Mouse (Mus musculus): ENCODE measurements around the gene Dnaaf2.
A peak's percentile ranks its signal among the peaks of the same experiment; 100 is the strongest.
"Not testable (repeated sequence)": the region's sequence is repeated elsewhere in the genome, so short reads cannot be mapped to it uniquely, and the experiment has no call there.

Gene Dnaaf2

DNA sequence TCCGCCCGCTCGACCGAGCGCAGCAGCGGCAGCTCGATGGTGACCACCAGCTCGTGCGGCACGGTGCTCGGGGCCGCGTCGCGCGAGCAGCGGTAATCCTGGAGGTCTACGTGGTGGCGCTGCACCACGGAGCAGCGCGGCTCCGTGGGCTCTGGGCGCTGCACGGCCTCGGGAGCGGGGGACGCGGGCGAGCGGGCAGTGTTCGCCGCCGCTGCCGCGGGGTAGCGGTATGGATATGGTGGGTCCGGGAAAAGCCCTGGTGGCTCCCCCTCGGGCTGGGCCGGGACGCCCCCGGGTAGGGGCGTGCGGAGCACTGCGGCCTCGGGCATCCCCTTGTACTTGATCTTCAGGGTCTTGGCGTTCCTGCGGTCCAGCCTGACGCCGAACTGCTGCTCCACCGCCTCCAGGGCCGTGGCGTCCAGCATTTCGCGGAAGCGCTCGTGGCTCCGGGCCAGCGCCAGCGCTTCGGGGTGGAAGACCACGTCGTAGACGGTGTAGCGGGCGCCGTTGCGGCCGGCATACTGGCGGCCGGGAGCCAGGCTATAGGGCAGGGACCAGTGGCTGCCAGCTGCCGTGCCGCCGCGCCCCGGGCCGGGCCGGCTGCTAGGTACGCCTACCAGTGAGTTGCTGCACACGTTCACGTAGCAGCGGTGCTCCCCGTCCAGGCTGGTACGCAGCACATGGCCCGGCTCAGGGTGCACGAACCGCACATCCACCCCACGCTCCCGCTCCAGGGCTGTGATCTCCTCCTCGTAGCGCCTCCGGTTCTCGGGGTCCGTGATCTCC, 658 bp downstream of the Dnaaf2 start:
- DNase-seq (ENCODE audit: low read depth, low spot score): peak; percentile 66

GRCm38 (mm10) chr12:69196444-69197377, 1.5 kb downstream of the Dnaaf2 start, which contains the start of gene Gm49383:
Gene Gm49383, minus strand, starts transcription at chr12:69197104.
- DNase-seq (ENCODE audit: low read depth, low spot score): peak; percentile 50

- no peak for DNase-seq (ENCODE audit: low read depth, low spot score)
Observed at GRCm38 (mm10) chr12:69192637-69193036, 5.6 kb downstream of the Dnaaf2 start.

- no peak for DNase-seq (ENCODE audit: low read depth, low spot score)
Observed at GRCm38 (mm10) chr12:69191396-69191795, 6.8 kb downstream of the Dnaaf2 start.

GRCm38 (mm10) chr12:69190522-69190921, 7.7 kb downstream of the Dnaaf2 start:
- no peak for DNase-seq (ENCODE audit: low read depth, low spot score)

DNA sequence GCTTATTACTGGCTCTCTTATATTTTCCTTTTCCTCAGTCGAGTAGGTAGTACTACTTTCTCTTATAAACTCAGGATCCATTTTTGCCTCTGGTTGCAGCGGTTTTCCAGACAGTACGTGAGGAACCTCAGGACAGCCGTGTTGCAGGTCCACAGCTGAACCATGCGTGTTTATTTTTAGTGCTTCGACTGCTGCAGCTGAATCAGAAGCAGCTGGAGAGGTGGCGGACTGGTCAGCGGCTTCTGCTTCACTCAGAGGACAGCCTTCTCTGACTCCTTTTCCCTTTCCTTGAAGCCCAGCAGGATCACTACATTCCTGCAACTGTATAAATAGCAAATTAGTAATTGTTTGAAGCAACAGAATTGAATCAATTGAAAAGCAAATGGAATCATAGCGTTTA, 8.2 kb downstream of the Dnaaf2 start:
- DNase-seq (ENCODE audit: low read depth, low spot score): no peak

- no peak for DNase-seq (ENCODE audit: low read depth, low spot score)
Observed at GRCm38 (mm10) chr12:69186811-69187471, 11.3 kb downstream of the Dnaaf2 start.

DNA sequence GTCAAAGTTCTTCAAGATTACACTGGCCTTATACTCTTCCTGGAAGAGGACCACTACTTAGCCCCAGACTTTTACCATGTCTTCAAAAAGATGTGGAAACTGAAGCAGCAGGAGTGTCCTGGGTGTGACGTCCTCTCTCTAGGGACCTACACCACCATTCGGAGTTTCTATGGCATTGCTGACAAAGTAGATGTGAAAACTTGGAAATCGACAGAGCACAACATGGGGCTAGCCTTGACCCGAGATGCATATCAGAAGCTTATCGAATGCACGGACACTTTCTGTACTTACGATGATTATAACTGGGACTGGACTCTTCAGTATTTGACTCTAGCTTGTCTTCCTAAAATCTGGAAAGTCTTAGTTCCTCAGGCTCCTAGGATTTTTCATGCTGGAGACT, 12.9 kb downstream of the Dnaaf2 start:
- no peak for DNase-seq (ENCODE audit: low read depth, low spot score)

- peak; percentile 47 for DNase-seq (ENCODE audit: low read depth, low spot score)
Observed at GRCm38 (mm10) chr12:69184342-69185295, 13.6 kb downstream of the Dnaaf2 start.

GRCm38 (mm10) chr12:69183583-69184308, 14.5 kb downstream of the Dnaaf2 start, which contains the start of the genes Rpl36al and Mgat2:
Gene Rpl36al, minus strand, starts transcription at chr12:69184083.
Gene Mgat2, plus strand, starts transcription at chr12:69184157.
- DNase-seq (ENCODE audit: low read depth, low spot score): peak; percentile 98

DNA sequence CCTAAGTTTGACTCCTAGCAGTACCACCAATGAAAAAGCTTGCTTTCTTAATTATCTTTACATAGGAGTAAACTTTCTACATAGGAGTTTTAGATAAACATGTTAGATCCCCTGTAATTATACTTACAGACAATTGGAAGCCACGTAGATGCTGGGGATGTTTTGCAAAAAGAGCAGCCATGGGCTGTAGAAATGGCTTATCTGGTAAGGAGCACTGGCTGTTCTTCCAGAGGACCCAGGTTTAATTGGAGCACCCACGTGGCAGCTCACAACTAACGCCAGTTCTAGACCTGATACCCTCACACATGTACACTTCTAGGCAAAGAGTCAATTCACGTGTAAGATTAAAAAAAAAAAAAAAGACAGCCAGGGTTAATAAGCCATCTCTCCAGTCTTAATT, 16.4 kb downstream of the Dnaaf2 start:
- DNase-seq (ENCODE audit: low read depth, low spot score): no peak

DNA sequence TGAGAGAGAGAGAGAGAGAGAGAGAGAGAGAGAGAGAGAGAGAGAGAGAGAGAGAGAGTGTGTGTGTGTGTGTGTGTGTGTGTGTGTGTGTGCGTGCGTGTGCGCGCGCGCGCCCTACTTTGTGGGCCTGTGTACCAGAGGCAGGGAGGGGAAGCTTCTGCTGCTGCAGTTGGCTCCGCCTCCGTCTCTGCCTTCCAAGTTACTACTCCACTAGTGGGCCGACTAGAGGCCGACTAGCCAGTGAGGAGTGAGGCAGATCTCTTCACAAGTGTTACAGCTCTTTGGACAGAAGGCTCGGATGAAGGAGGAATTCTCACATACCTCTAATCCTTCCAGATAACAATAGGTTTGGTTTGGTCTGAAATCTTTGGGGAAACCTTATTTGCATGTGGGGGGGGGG, 18.9 kb downstream of the Dnaaf2 start:
- DNase-seq (ENCODE audit: low read depth, low spot score): peak; percentile 86

DNA sequence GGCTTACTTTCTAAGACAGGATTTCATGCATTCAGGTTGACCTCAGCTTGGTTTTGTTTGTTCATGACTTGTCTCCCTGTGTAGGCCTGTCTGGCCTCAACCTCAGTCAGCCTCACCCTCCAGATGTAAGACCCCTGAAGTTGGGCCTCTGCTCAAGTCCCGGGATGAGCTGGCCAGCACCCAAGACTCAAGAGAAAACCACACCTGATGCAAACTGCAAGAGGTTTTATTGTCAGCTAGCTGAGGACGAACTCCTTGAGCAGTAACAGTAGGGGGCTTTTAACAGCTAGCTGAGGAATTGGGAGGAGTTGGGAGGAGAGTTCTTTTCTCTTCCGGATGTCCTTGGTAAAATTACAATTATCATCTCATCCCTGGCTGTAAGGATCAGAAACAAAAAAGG, 20.7 kb downstream of the Dnaaf2 start:
- DNase-seq (ENCODE audit: low read depth, low spot score): peak; percentile 78

- DNase-seq (ENCODE audit: low read depth, low spot score): no peak
Observed at GRCm38 (mm10) chr12:69175975-69176374, 22.3 kb downstream of the Dnaaf2 start.

GRCm38 (mm10) chr12:69171307-69171706, 26.9 kb downstream of the Dnaaf2 start:
- no peak for DNase-seq (ENCODE audit: low read depth, low spot score)

DNA sequence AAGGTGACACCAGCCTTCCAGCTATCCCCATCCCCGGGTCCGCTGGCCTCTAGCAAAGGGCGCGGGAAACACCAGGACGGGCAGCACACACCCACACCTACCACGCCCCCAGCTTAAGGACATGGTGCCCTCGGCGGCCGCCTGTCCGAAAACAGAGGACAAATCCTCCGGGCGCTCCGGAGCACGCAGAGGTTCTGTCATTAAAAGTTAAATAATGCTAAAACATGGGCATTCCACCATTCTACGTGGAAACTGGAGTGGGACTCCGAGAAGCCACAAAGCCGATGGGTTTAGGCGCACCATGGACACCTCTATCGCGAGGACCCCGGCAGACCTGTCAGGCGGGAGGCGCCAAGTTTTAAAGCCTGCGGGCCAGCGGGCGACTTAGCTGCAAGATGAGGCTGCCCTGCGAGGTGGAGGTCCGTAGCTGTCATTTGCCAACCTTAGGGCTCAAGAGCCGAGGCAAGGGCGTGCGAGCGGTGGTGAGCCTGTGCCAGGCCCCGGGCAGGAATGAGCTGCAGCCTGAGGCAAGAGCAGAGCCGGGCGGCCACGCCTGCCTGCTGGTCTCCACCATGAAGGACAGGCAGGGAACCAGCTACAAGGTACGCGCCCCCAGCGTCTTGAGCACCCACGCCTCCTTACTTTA, 29.6 kb downstream of the Dnaaf2 start, which contains the start of gene Lrr1:
Gene Lrr1 (plus strand): TSS at position 354 of the 646 bp plus-strand sequence.
- peak; percentile 89 for DNase-seq (ENCODE audit: low read depth, low spot score)

GRCm38 (mm10) chr12:69167656-69168460, 30.4 kb downstream of the Dnaaf2 start:
- DNase-seq (ENCODE audit: low read depth, low spot score): no peak

GRCm38 (mm10) chr12:69166861-69167581, 31.2 kb downstream of the Dnaaf2 start:
- not testable (repeated sequence) for DNase-seq (ENCODE audit: low read depth, low spot score)

All from R1 (cell line).